Mouse (Mus musculus): ENCODE measurements around the gene Olfr1176. TPM values are rescaled to one million over a fixed set of nuclear protein-coding genes. Genes with fewer than 3 reads are reported as not detected.
A peak's percentile ranks its signal among the peaks of the same experiment; 100 is the strongest.

The Olfr1176 gene
- not detected in 2 replicates for polyA plus RNA-seq (2015; fragmentation: Nextera tagmentation; extraction: Ambion mirVana)

GRCm38 (mm10) chr2:88336421-88336820 is at the start of gene Olfr1176:
Gene Olfr1176, plus strand, starts transcription at chr2:88336721.
- no peaks in the 10 kb centered on the region for H3K9me3 ChIP-seq
- ATAC-seq (replicated peaks), result no peak
- no peak within 1 kb of the TSS for H3K9ac ChIP-seq (replicated peaks)
- no peaks in the 10 kb centered on the region for H3K4me1 ChIP-seq
- H3K27me3 ChIP-seq, result no peaks in the 10 kb centered on the region
- H3K4me2 ChIP-seq (replicated peaks), result no peak within 1 kb of the TSS
- H3K4me3 ChIP-seq, result no peak within 1 kb of the TSS
- WGBS, result 72% methylated on average over 1 of the region's 1 CpGs
- H3K36me3 ChIP-seq, result no peaks in the 10 kb centered on the region
- no peak within 1 kb of the TSS for H3K27ac ChIP-seq (replicated peaks)

GRCm38 (mm10) chr2:88315035-88315434 is 21.5 kb upstream of the Olfr1176 start, which contains the start of gene Olfr1174-ps:
Gene Olfr1174-ps, minus strand, starts transcription at chr2:88315135.
- no peak for ATAC-seq (replicated peaks)
- WGBS, result 94% methylated on average over 4 of the region's 4 CpGs
- Histone ChIP-seq H3K36me3 (no peaks in the 10 kb centered on the region), H3K27me3 (no peaks in the 10 kb centered on the region), H3K4me3 (no peak within 1 kb of the TSS), H3K4me1 (no peaks in the 10 kb centered on the region), H3K9ac (replicated peaks) (no peak within 1 kb of the TSS), H3K27ac (replicated peaks) (no peak within 1 kb of the TSS), H3K4me2 (replicated peaks) (no peak within 1 kb of the TSS), H3K9me3 (no peaks in the 10 kb centered on the region)

- no peak within 1 kb of the TSS for H3K9ac ChIP-seq (replicated peaks)
- no peak for ATAC-seq (replicated peaks)
- 84% methylated on average over 2 of the region's 2 CpGs for WGBS
Observed at GRCm38 (mm10) chr2:88327115-88327514, 9.4 kb upstream of the Olfr1176 start, which contains the start of gene Olfr1175-ps. Gene Olfr1175-ps, minus strand, starts transcription at chr2:88327215.

GRCm38 (mm10) chr2:88346392-88346791 is 9.9 kb downstream of the Olfr1176 start, which contains the start of gene Olfr1177-ps:
Gene Olfr1177-ps, minus strand, starts transcription at chr2:88346492.
- no peaks in the 10 kb centered on the region for H3K4me1 ChIP-seq
- WGBS, result 78% methylated on average over 1 of the region's 1 CpGs
- H3K9ac ChIP-seq (replicated peaks), result no peak within 1 kb of the TSS
- H3K27ac ChIP-seq (replicated peaks), result no peak within 1 kb of the TSS
- H3K27me3 ChIP-seq, result no peaks in the 10 kb centered on the region
- no peaks in the 10 kb centered on the region for H3K36me3 ChIP-seq
- H3K4me3 ChIP-seq, result no peak within 1 kb of the TSS
- no peaks in the 10 kb centered on the region for H3K9me3 ChIP-seq
- no peak within 1 kb of the TSS for H3K4me2 ChIP-seq (replicated peaks)
- ATAC-seq (replicated peaks), result no peak

More at GRCm38 (mm10) chr2:88327115-88327514, 9.4 kb upstream of the Olfr1176 start, which contains the start of gene Olfr1175-ps:
- Histone ChIP-seq H3K4me2 (replicated peaks) (no peak within 1 kb of the TSS), H3K27ac (replicated peaks) (no peak within 1 kb of the TSS), H3K4me1 (no peaks in the 10 kb centered on the region), H3K4me3 (no peak within 1 kb of the TSS), H3K36me3 (no peaks in the 10 kb centered on the region), H3K9me3 (no peaks in the 10 kb centered on the region), H3K27me3 (no peaks in the 10 kb centered on the region)

- H3K9ac ChIP-seq (replicated peaks), result no peak overlapping the region
- WGBS, result 2% methylated on average over 2 of the region's 2 CpGs
- H3K4me3 ChIP-seq, result no peak overlapping the region
- no peak overlapping the region for H3K27ac ChIP-seq (replicated peaks)
- no peak overlapping the region for H3K4me2 ChIP-seq (replicated peaks)
- no peaks in the 10 kb centered on the region for H3K9me3 ChIP-seq
- no peaks in the 10 kb centered on the region for H3K36me3 ChIP-seq
- H3K4me1 ChIP-seq, result no peaks in the 10 kb centered on the region
- ATAC-seq (replicated peaks), result peak; percentile 66
- no peaks in the 10 kb centered on the region for H3K27me3 ChIP-seq
Observed at GRCm38 (mm10) chr2:88356304-88356703, 19.8 kb downstream of the Olfr1176 start.

GRCm38 (mm10) chr2:88386762-88387161 is 50.2 kb downstream of the Olfr1176 start, which contains the start of gene Olfr1178:
Gene Olfr1178, plus strand, starts transcription at chr2:88387062.
- Histone ChIP-seq H3K4me2 (replicated peaks) (no peak within 1 kb of the TSS), H3K4me1 (no peaks in the 10 kb centered on the region), H3K9me3 (no peaks in the 10 kb centered on the region), H3K36me3 (no peaks in the 10 kb centered on the region), H3K4me3 (no peak within 1 kb of the TSS), H3K9ac (replicated peaks) (no peak within 1 kb of the TSS), H3K27ac (replicated peaks) (no peak within 1 kb of the TSS), H3K27me3 (no peaks in the 10 kb centered on the region)
- no peak for ATAC-seq (replicated peaks)
- WGBS, result 100% methylated on average over 1 of the region's 1 CpGs

Other genes starting within 250 kb of the Olfr1176 start
- gene Olfr1164, start 242.8 kb upstream of the Olfr1176 start, polyA plus RNA-seq (2015; fragmentation: Nextera tagmentation; extraction: Ambion mirVana), result not detected in 2 replicates
- gene Olfr1166, start 208.4 kb upstream of the Olfr1176 start, polyA plus RNA-seq (2015; fragmentation: Nextera tagmentation; extraction: Ambion mirVana), result not detected in 2 replicates
- not detected in 2 replicates for gene Olfr1167, start 181.5 kb upstream of the Olfr1176 start, polyA plus RNA-seq (2015; fragmentation: Nextera tagmentation; extraction: Ambion mirVana)
- gene Olfr1168, start 154.8 kb upstream of the Olfr1176 start, polyA plus RNA-seq (2015; fragmentation: Nextera tagmentation; extraction: Ambion mirVana), result not detected in 2 replicates
- not detected in 2 replicates for gene Olfr1170, start 108.4 kb upstream of the Olfr1176 start, polyA plus RNA-seq (2015; fragmentation: Nextera tagmentation; extraction: Ambion mirVana)
- not detected in 2 replicates for gene Olfr1173, start 56.8 kb upstream of the Olfr1176 start, polyA plus RNA-seq (2015; fragmentation: Nextera tagmentation; extraction: Ambion mirVana)
- gene Olfr1174-ps, start 21.6 kb upstream of the Olfr1176 start, polyA plus RNA-seq (2015; fragmentation: Nextera tagmentation; extraction: Ambion mirVana), result not detected in 2 replicates
- not detected in 2 replicates for gene Olfr1175-ps, start 9.5 kb upstream of the Olfr1176 start, polyA plus RNA-seq (2015; fragmentation: Nextera tagmentation; extraction: Ambion mirVana)
- gene Olfr1177-ps, start 9.8 kb downstream of the Olfr1176 start, polyA plus RNA-seq (2015; fragmentation: Nextera tagmentation; extraction: Ambion mirVana), result not detected in 2 replicates
- gene Olfr1178, start 50.3 kb downstream of the Olfr1176 start, polyA plus RNA-seq (2015; fragmentation: Nextera tagmentation; extraction: Ambion mirVana), result not detected in 2 replicates
- gene Olfr1179, start 69.7 kb downstream of the Olfr1176 start, polyA plus RNA-seq (2015; fragmentation: Nextera tagmentation; extraction: Ambion mirVana), result not detected in 2 replicates
- not detected in 2 replicates for gene Olfr1180, start 82.4 kb downstream of the Olfr1176 start, polyA plus RNA-seq (2015; fragmentation: Nextera tagmentation; extraction: Ambion mirVana)
- gene Olfr1181, start 89.5 kb downstream of the Olfr1176 start, polyA plus RNA-seq (2015; fragmentation: Nextera tagmentation; extraction: Ambion mirVana), result not detected in 2 replicates
- gene Gm13757, start 112.4 kb downstream of the Olfr1176 start, polyA plus RNA-seq (2015; fragmentation: Nextera tagmentation; extraction: Ambion mirVana), result not detected in 2 replicates
- gene Olfr1183, start 118.1 kb downstream of the Olfr1176 start, polyA plus RNA-seq (2015; fragmentation: Nextera tagmentation; extraction: Ambion mirVana), result not detected in 2 replicates
- gene Olfr1184, start 146.9 kb downstream of the Olfr1176 start, polyA plus RNA-seq (2015; fragmentation: Nextera tagmentation; extraction: Ambion mirVana), result not detected in 2 replicates
- not detected in 2 replicates for gene Olfr1185-ps1, start 156.6 kb downstream of the Olfr1176 start, polyA plus RNA-seq (2015; fragmentation: Nextera tagmentation; extraction: Ambion mirVana)
- not detected in 2 replicates for gene Olfr1186, start 181.8 kb downstream of the Olfr1176 start, polyA plus RNA-seq (2015; fragmentation: Nextera tagmentation; extraction: Ambion mirVana)
- not detected in 2 replicates for gene Olfr1188, start 220.2 kb downstream of the Olfr1176 start, polyA plus RNA-seq (2015; fragmentation: Nextera tagmentation; extraction: Ambion mirVana)
- not detected in 2 replicates for gene Olfr1189, start 249.7 kb downstream of the Olfr1176 start, polyA plus RNA-seq (2015; fragmentation: Nextera tagmentation; extraction: Ambion mirVana)